Mouse (Mus musculus): Measurements from ENCODE around the gene Zc3h18. TPM values are rescaled to one million over a fixed set of nuclear protein-coding genes. Genes with fewer than 3 reads are reported as not detected.

Zc3h18 gene
- 10 to 100 TPM; 12.1 to 12.7 TPM for polyA plus RNA-seq (2017; shearing (Covaris generic))

GRCm38 (mm10) chr8:122376365-122377231 is at the start of gene Zc3h18:
TSS of gene Zc3h18 (plus strand) at chr8:122376609.
- ATAC-seq, result peak; percentile 96

- no peak for ATAC-seq
Measured at GRCm38 (mm10) chr8:122329072-122329471, 47.3 kb upstream of the Zc3h18 start.

- no peak for ATAC-seq
Measured at GRCm38 (mm10) chr8:122329553-122330239, 46.7 kb upstream of the Zc3h18 start.

- no peak for ATAC-seq
Measured at GRCm38 (mm10) chr8:122330446-122331133, 45.8 kb upstream of the Zc3h18 start.

GRCm38 (mm10) chr8:122331134-122331523 is 45.3 kb upstream of the Zc3h18 start:
- ATAC-seq, result no peak

- ATAC-seq, result peak; percentile 79
Measured at GRCm38 (mm10) chr8:122332753-122333506, 43.5 kb upstream of the Zc3h18 start.

GRCm38 (mm10) chr8:122333531-122333930 is 42.9 kb upstream of the Zc3h18 start:
- no peak for ATAC-seq

GRCm38 (mm10) chr8:122334791-122335490 is 41.5 kb upstream of the Zc3h18 start:
- ATAC-seq, result no peak

GRCm38 (mm10) chr8:122335638-122336250 is 40.7 kb upstream of the Zc3h18 start:
- no peak for ATAC-seq

- no peak for ATAC-seq
Measured at GRCm38 (mm10) chr8:122336251-122336910, 40.0 kb upstream of the Zc3h18 start.

- ATAC-seq, result no peak
Measured at GRCm38 (mm10) chr8:122338852-122339251, 37.6 kb upstream of the Zc3h18 start.

- ATAC-seq, result no peak
Measured at GRCm38 (mm10) chr8:122340761-122341160, 35.6 kb upstream of the Zc3h18 start.

- ATAC-seq, result no peak
Measured at GRCm38 (mm10) chr8:122341790-122342189, 34.6 kb upstream of the Zc3h18 start.

GRCm38 (mm10) chr8:122342362-122342761 is 34.0 kb upstream of the Zc3h18 start:
- ATAC-seq, result no peak

GRCm38 (mm10) chr8:122342806-122343209 is 33.6 kb upstream of the Zc3h18 start:
- ATAC-seq, result peak; percentile 78

- no peak for ATAC-seq
Measured at GRCm38 (mm10) chr8:122343341-122343740, 33.1 kb upstream of the Zc3h18 start.

GRCm38 (mm10) chr8:122343758-122344157 is 32.7 kb upstream of the Zc3h18 start:
- peak; percentile 66 for ATAC-seq

- ATAC-seq, result no peak
Measured at GRCm38 (mm10) chr8:122344219-122344618, 32.2 kb upstream of the Zc3h18 start.

GRCm38 (mm10) chr8:122345181-122346095 is 31.0 kb upstream of the Zc3h18 start:
- no peak for ATAC-seq

All from CD4-positive, CD25-positive, alpha-beta regulatory T cell, adult 4 months (primary cell).